Mouse (Mus musculus) brain, adult 2 months (tissue): Measurements from ENCODE around the gene Zcchc12.

Source experiments
- DNase-seq: peaks from one replicate; pipeline ENCODE4 v3.0.0; 2011; ENCODE audit warnings: low read depth, low spot score

Zcchc12 gene

GRCm38 (mm10) chrX:36195736-36196525 is at the start of gene Zcchc12:
Gene Zcchc12 (plus strand): TSS chrX:36195904.
- peak; percentile 80 for DNase-seq

- DNase-seq: peak; percentile 3
These were observed 49.0 kb upstream of the Zcchc12 start for GRCm38 (mm10) chrX:36146746-36147145.

- no peak for DNase-seq
These were observed 45.6 kb upstream of the Zcchc12 start for GRCm38 (mm10) chrX:36150100-36150499.

- DNase-seq: no peak
These were observed 39.0 kb upstream of the Zcchc12 start for GRCm38 (mm10) chrX:36156677-36157076.

GRCm38 (mm10) chrX:36161567-36161966 is 34.1 kb upstream of the Zcchc12 start:
- DNase-seq: no peak

- peak; percentile 55 for DNase-seq
These were observed 12.1 kb upstream of the Zcchc12 start for GRCm38 (mm10) chrX:36183625-36184024.

GRCm38 (mm10) chrX:36186036-36186435 is 9.7 kb upstream of the Zcchc12 start:
- DNase-seq: no peak

- DNase-seq: peak; percentile 35
These were observed 9.3 kb upstream of the Zcchc12 start for GRCm38 (mm10) chrX:36186443-36186842.

GRCm38 (mm10) chrX:36193951-36194350 is 1.8 kb upstream of the Zcchc12 start:
- DNase-seq: peak; percentile 40

- no peak for DNase-seq
These were observed 13.8 kb downstream of the Zcchc12 start for GRCm38 (mm10) chrX:36209554-36209953.

- DNase-seq: no peak
These were observed 15.5 kb downstream of the Zcchc12 start for GRCm38 (mm10) chrX:36211216-36211615.

- DNase-seq: no peak
These were observed 25.7 kb downstream of the Zcchc12 start for GRCm38 (mm10) chrX:36221366-36221765.

GRCm38 (mm10) chrX:36225777-36226176 is 30.1 kb downstream of the Zcchc12 start:
- DNase-seq: peak; percentile 86

- DNase-seq: peak; percentile 62
These were observed 30.9 kb downstream of the Zcchc12 start for GRCm38 (mm10) chrX:36226577-36226976.

- peak; percentile 5 for DNase-seq
These were observed 33.2 kb downstream of the Zcchc12 start for GRCm38 (mm10) chrX:36228861-36229260.

GRCm38 (mm10) chrX:36229273-36229672 is 33.6 kb downstream of the Zcchc12 start:
- peak; percentile 8 for DNase-seq

- DNase-seq: no peak
These were observed 39.9 kb downstream of the Zcchc12 start for GRCm38 (mm10) chrX:36235652-36236051.
